Mouse (Mus musculus) forebrain, embryonic 12.5 days (tissue): ENCODE data around the gene Eml4. TPM values are rescaled to one million over a fixed set of nuclear protein-coding genes. Genes with fewer than 3 reads are reported as not detected.

ENCODE experiments used
- ATAC-seq: fragments of 200-750 bp; cut with Nextera tagmentation; 2 replicates; pipeline ENCODE4 v1.8.0; 2017; ENCODE audit warnings: moderate TSS enrichment; ENCODE audit not compliant: low FRiP score
- H3K27ac ChIP-seq: fragments of 300-500 bp; sonication (generic); 2 replicates; pipeline ENCODE4 v1.5.1; 2016; ENCODE audit warnings: mild to moderate bottlenecking
- H3K27me3 ChIP-seq: fragments of 300-500 bp; sonication (generic); 2 replicates; pipeline ENCODE4 v1.6.1; 2016; ENCODE audit warnings: mild to moderate bottlenecking
- H3K36me3 ChIP-seq: fragments of 300-500 bp; sonication (generic); replicated peaks from 2 replicates; pipeline ENCODE4 v1.6.1; 2016; ENCODE audit warnings: mild to moderate bottlenecking
- H3K4me1 ChIP-seq: fragments of 300-500 bp; sonication (generic); 2 replicates; pipeline ENCODE4 v1.6.1; 2016
- H3K4me2 ChIP-seq: fragments of 300-500 bp; sonication (generic); 2 replicates; pipeline ENCODE4 v1.6.1; 2016; ENCODE audit warnings: mild to moderate bottlenecking, moderate library complexity
- H3K4me3 ChIP-seq: fragments of 300-500 bp; sonication (generic); replicated peaks from 2 replicates; pipeline ENCODE4 v1.5.1; 2016; ENCODE audit warnings: mild to moderate bottlenecking
- H3K9ac ChIP-seq: fragments of 300-500 bp; sonication (generic); 2 replicates; pipeline ENCODE4 v1.6.1; 2016; ENCODE audit warnings: mild to moderate bottlenecking
- H3K9me3 ChIP-seq: fragments of 300-500 bp; sonication (generic); 2 replicates; pipeline ENCODE4 v1.6.1; 2016
- WGBS: fragments of 180-500 bp; shearing (Covaris S2); methylation state at CpG from one replicate; pipeline ENCODE4 v1.1.7; 2016; 5-methylcytosine and 5-hydroxymethylcytosine counted together
- polyA plus RNA-seq: library from polyadenylated mRNA; unstranded; fragments of >200 nt; fragmentation: Nextera tagmentation; extraction: Ambion mirVana; gene quantifications from 2 replicates; pipeline ENCODE4 v1.2.1, GENCODE M21; 2016

Gene Eml4
- polyA plus RNA-seq, 1 experiment from 2014 or later, result 46.6 TPM

DNA sequence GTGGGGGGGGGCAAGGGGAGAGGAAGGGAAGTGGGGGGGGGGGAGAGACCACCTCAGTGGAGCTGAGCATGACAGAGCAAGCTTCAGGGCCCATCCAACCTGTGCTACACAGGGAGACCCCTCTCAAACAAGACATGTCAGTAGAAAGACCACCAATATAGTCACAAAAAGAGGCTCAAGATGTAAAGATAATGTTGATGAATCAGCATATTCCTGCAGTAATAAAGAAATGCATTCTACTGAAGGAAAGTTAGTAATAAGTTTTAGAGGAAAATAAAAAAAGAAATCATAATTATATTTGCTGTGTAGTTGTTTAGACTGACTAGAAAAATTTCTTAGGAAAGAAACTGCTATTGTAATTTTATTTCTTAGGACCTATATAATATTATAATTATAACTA lies 23.4 kb downstream of the Eml4 start:
- Histone ChIP-seq H3K4me1 (peaks cover 16% of the 10 kb centered on the region), H3K27ac (no peak overlapping the region), H3K9ac (no peak overlapping the region), H3K4me2 (no peak overlapping the region), H3K27me3 (no peaks in the 10 kb centered on the region), H3K4me3 (no peak overlapping the region), H3K9me3 (no peaks in the 10 kb centered on the region), H3K36me3 (no peaks in the 10 kb centered on the region)
- ATAC-seq, result no peak

DNA sequence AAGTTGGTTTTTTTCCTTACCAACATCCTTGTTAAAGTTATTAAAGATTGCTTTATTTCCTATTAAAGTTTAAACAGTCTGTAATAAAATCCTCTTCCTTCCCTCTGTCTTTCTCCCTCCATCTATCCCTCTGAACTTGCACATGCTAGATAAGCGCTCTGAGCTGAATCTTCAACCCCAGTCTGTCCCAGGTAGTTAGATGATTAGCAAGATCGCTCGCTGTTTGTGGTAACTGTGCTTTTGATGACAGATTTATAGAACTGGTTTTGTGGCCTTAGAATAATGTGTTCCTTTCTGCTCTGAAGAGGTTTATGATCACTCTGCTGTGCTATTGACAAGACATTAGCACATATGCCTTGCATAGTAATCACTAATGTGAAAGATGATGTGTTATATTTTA lies 25.1 kb downstream of the Eml4 start:
- 93% methylated on average over 3 of the region's 3 CpGs for WGBS
- Histone ChIP-seq H3K27ac (no peak overlapping the region), H3K9ac (no peak overlapping the region), H3K4me2 (no peak overlapping the region), H3K36me3 (no peaks in the 10 kb centered on the region), H3K27me3 (no peaks in the 10 kb centered on the region), H3K4me1 (peaks cover 10% of the 10 kb centered on the region), H3K9me3 (no peaks in the 10 kb centered on the region), H3K4me3 (no peak overlapping the region)
- no peak for ATAC-seq

DNA sequence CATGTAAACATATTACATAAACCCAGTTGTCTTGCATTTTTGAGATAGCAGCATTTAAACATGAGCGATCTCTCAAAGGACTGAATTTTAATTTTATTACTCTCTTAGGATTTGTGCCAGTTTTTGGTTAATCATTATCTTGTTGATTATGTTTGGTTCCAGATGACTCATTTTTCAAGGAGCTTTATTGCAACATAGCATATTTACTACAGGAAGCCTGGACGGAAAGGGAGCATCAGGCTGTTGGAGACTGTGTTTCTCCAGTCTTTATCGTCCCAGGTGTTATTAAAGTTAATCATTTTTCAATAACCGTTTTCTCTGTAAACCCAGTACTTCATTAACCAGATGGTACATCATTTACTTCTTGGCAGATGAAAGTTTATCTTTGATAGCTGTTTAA lies 26.1 kb downstream of the Eml4 start:
- 90% methylated on average over 4 of the region's 4 CpGs for WGBS
- no peaks in the 10 kb centered on the region for H3K36me3 ChIP-seq
- no peak overlapping the region for H3K27ac ChIP-seq
- no peak overlapping the region for H3K4me3 ChIP-seq
- no peak for ATAC-seq
- H3K9ac ChIP-seq, result no peak overlapping the region
- no peaks in the 10 kb centered on the region for H3K27me3 ChIP-seq
- no peaks in the 10 kb centered on the region for H3K9me3 ChIP-seq
- peaks cover 10% of the 10 kb centered on the region for H3K4me1 ChIP-seq
- no peak overlapping the region for H3K4me2 ChIP-seq

GRCm38 (mm10) chr17:83377755-83378443 lies 27.2 kb downstream of the Eml4 start:
- Histone ChIP-seq H3K27me3 (no peaks in the 10 kb centered on the region), H3K9ac (no peak overlapping the region), H3K36me3 (no peaks in the 10 kb centered on the region), H3K4me1 (peaks cover 10% of the 10 kb centered on the region), H3K27ac (0 out of 2 replicates have a peak overlapping the region, but pooled peaks have one; percentile 3), H3K4me3 (no peak overlapping the region), H3K9me3 (no peaks in the 10 kb centered on the region), H3K4me2 (no peak overlapping the region)
- no peak; the same call in 1 of the 2 replicates for ATAC-seq
- WGBS, result 64% methylated on average over 10 of the region's 10 CpGs

DNA sequence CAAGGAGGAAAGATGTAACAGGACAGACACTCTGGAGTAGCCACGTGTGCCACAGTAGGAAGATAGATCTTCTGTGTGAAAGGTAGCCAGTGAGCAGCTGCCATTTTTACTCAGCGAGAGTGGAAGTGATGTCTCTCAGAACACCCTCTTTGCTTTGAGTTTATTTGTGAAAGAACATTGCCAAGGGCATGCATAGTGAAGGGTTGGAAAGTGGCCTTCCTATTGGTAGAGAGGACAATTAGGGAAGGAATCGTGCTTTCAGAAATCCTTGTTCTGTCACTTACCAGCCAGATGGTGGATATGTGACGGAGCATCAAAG lies 27.7 kb downstream of the Eml4 start:
- no peak overlapping the region for H3K4me3 ChIP-seq
- H3K9me3 ChIP-seq, result no peaks in the 10 kb centered on the region
- 0 out of 2 replicates have a peak overlapping the region, but pooled peaks have one; percentile 21 for H3K27ac ChIP-seq
- 48% methylated on average over 4 of the region's 4 CpGs for WGBS
- peaks cover 10% of the 10 kb centered on the region for H3K4me1 ChIP-seq
- no peak; the same call in 1 of the 2 replicates for ATAC-seq
- no peak overlapping the region for H3K4me2 ChIP-seq
- H3K36me3 ChIP-seq, result no peaks in the 10 kb centered on the region
- H3K27me3 ChIP-seq, result no peaks in the 10 kb centered on the region
- H3K9ac ChIP-seq, result no peak overlapping the region

DNA sequence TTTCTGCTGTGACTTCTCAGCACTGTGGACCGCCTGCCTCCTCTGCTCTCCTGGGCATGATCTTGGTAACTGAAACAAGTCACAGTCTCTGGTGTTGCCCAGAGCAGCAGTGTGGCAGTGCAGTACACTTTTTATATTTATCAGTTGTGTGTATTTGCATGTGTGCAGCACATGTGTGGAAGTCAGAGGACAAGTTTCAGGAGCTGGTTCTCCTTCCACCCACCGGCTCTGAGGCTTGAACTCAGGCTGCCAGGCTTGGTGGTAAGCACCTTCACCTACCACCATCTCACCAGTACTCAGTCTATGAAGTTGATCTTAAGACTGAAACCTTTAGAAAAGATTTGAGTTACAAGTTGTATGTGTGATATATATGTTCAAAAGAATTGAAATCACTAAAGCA lies 28.6 kb downstream of the Eml4 start:
- no peak for ATAC-seq
- Histone ChIP-seq H3K9me3 (no peaks in the 10 kb centered on the region), H3K27me3 (no peaks in the 10 kb centered on the region), H3K4me2 (no peak overlapping the region), H3K27ac (no peak overlapping the region), H3K9ac (no peak overlapping the region), H3K36me3 (no peaks in the 10 kb centered on the region), H3K4me1 (peaks cover 10% of the 10 kb centered on the region), H3K4me3 (no peak overlapping the region)
- WGBS, result 96% methylated on average over 2 of the region's 2 CpGs

- Histone ChIP-seq H3K4me2 (no peak overlapping the region), H3K9me3 (no peaks in the 10 kb centered on the region), H3K4me3 (no peak overlapping the region), H3K27me3 (no peaks in the 10 kb centered on the region), H3K27ac (no peak overlapping the region), H3K9ac (no peak overlapping the region), H3K4me1 (peaks cover 10% of the 10 kb centered on the region), H3K36me3 (no peaks in the 10 kb centered on the region)
- WGBS, result 83% methylated on average over 3 of the region's 3 CpGs
- ATAC-seq, result no peak
Observed at GRCm38 (mm10) chr17:83379791-83380190, 29.1 kb downstream of the Eml4 start.

GRCm38 (mm10) chr17:83382752-83383151 lies 32.0 kb downstream of the Eml4 start:
- 92% methylated on average over 5 of the region's 5 CpGs for WGBS

GRCm38 (mm10) chr17:83384981-83385380 lies 34.2 kb downstream of the Eml4 start:
- 96% methylated on average over 2 of the region's 2 CpGs for WGBS
- Histone ChIP-seq H3K27me3 (no peaks in the 10 kb centered on the region), H3K4me2 (no peak overlapping the region), H3K27ac (no peak overlapping the region), H3K9ac (no peak overlapping the region), H3K4me1 (no peaks in the 10 kb centered on the region), H3K9me3 (no peaks in the 10 kb centered on the region), H3K4me3 (no peak overlapping the region), H3K36me3 (no peaks in the 10 kb centered on the region)
- no peak for ATAC-seq

More at GRCm38 (mm10) chr17:83382752-83383151, 32.0 kb downstream of the Eml4 start:
- H3K9ac ChIP-seq, result no peak overlapping the region
- no peak overlapping the region for H3K4me3 ChIP-seq
- H3K9me3 ChIP-seq, result no peaks in the 10 kb centered on the region
- H3K27me3 ChIP-seq, result no peaks in the 10 kb centered on the region
- ATAC-seq, result no peak
- no peak overlapping the region for H3K27ac ChIP-seq
- no peak overlapping the region for H3K4me2 ChIP-seq
- no peaks in the 10 kb centered on the region for H3K36me3 ChIP-seq
- peaks cover 7% of the 10 kb centered on the region for H3K4me1 ChIP-seq

GRCm38 (mm10) chr17:83387161-83387560 lies 36.4 kb downstream of the Eml4 start:
- no peak for ATAC-seq
- 81% methylated on average over 3 of the region's 3 CpGs for WGBS
- H3K9ac ChIP-seq, result no peak overlapping the region

GRCm38 (mm10) chr17:83394013-83394412 lies 43.3 kb downstream of the Eml4 start:
- no peak for ATAC-seq
- H3K4me3 ChIP-seq, result no peak overlapping the region
- 86% methylated on average over 3 of the region's 3 CpGs for WGBS
- no peak overlapping the region for H3K27ac ChIP-seq
- H3K4me2 ChIP-seq, result no peak overlapping the region
- no peak overlapping the region for H3K9ac ChIP-seq
- no peaks in the 10 kb centered on the region for H3K9me3 ChIP-seq
- no peaks in the 10 kb centered on the region for H3K27me3 ChIP-seq
- H3K4me1 ChIP-seq, result peaks cover 11% of the 10 kb centered on the region
- no peaks in the 10 kb centered on the region for H3K36me3 ChIP-seq

More at GRCm38 (mm10) chr17:83387161-83387560, 36.4 kb downstream of the Eml4 start:
- Histone ChIP-seq H3K36me3 (no peaks in the 10 kb centered on the region), H3K9me3 (no peaks in the 10 kb centered on the region), H3K4me2 (no peak overlapping the region), H3K27me3 (no peaks in the 10 kb centered on the region), H3K4me3 (no peak overlapping the region), H3K27ac (no peak overlapping the region), H3K4me1 (no peaks in the 10 kb centered on the region)

DNA sequence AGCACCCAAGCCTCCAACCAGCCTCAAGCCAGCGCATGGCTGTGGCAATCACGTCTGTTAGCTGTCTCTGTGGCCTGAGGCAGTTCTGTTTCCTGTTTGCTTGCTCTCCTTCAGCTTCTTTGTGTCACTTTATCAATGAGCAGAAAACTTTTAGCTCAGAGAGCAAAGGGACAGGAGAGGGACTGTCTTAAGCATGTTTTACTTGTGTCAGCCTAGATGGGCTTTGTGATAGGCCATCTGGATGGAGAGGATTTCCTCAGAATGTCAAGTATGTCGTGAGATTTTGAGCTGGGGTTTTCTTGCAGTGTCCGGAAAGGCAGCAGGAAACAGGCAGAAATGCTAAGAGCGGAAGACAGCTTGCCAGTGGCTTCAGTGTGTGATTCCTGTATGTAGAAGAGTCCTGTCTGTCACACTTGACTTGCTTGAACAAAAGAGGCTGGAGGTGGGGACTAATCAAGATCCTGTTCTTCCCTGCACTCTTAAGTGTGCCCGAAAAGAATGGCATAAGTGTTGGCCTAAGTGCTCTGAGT lies 46.9 kb downstream of the Eml4 start:
- H3K27me3 ChIP-seq, result no peaks in the 10 kb centered on the region
- no peak for ATAC-seq
- WGBS, result 49% methylated on average over 6 of the region's 6 CpGs
- peak overlapping the region; percentile 31; the same call in 1 of the 2 replicates for H3K27ac ChIP-seq
- H3K4me1 ChIP-seq, result peaks cover 11% of the 10 kb centered on the region
- H3K4me3 ChIP-seq, result no peak overlapping the region
- no peak overlapping the region for H3K9ac ChIP-seq
- no peaks in the 10 kb centered on the region for H3K9me3 ChIP-seq
- no peaks in the 10 kb centered on the region for H3K36me3 ChIP-seq
- H3K4me2 ChIP-seq, result no peak overlapping the region

- 83% methylated on average over 1 of the region's 1 CpGs for WGBS
- no peak overlapping the region for H3K27ac ChIP-seq
- H3K4me2 ChIP-seq, result no peak overlapping the region
- H3K36me3 ChIP-seq, result peaks cover 9% of the 10 kb centered on the region
- H3K4me3 ChIP-seq, result no peak overlapping the region
- no peak for ATAC-seq
- H3K27me3 ChIP-seq, result no peaks in the 10 kb centered on the region
- H3K9ac ChIP-seq, result no peak overlapping the region
- H3K9me3 ChIP-seq, result no peaks in the 10 kb centered on the region
- peaks cover 11% of the 10 kb centered on the region for H3K4me1 ChIP-seq
Observed at GRCm38 (mm10) chr17:83398756-83399155, 48.0 kb downstream of the Eml4 start.
